In the genomic region with DNA sequence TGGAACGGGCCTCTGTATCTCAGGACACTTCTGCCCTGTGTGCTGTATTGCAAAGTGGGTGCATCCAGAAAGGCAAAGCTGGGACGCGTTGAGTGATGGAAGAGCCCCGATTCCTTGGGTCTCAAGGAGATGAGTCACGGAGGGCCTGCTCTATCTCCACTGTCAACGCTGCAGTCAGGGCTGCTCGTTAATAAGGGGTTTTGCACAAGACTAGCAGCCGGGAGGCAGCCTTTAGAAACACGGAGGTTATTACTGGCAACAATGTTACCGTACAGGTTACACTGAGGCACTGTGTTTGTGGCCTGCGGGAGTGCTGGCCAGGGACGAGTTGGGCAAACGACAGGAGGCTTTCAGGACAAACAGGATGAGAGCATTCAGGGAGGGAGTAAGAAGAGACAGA, we compare ENCODE assay signal across 31 mouse cellular contexts. TPM values are rescaled to one million over a fixed set of nuclear protein-coding genes. Genes with fewer than 3 reads are reported as not detected.
A peak's percentile ranks its signal among the peaks of the same experiment; 100 is the strongest.
DNase-seq lines count a peak whose midpoint lies in the region; ATAC-seq and TF ChIP-seq lines count a peak whose summit lies in the region.
"Had no signal": no experiment of that assay in that cellular context is flagged by ENCODE, and none has a peak within 500 bp of the region (broad histone marks: within the 10 kb centered on the region; RNA-seq: fewer than 3 reads in every experiment).

No protein-coding gene starts in this region.

- peak overlapping the region; percentile 12; the same call in 1 of the 2 replicates for H3K4me2 ChIP-seq in heart, embryonic 13.5 days
- no peak overlapping the region for H3K4me2 ChIP-seq in midbrain, embryonic 11.5 days
- H3K4me2 ChIP-seq in midbrain, postnatal 0 days (ENCODE audit: low read depth, low read length, poor library complexity, severe bottlenecking), result no peak overlapping the region
- H3K4me2 ChIP-seq: forebrain, embryonic 12.5 days; hindbrain, embryonic 15.5 days had no signal

- H3K4me3 ChIP-seq in heart, embryonic 13.5 days, result no peak overlapping the region
- no peak overlapping the region for H3K4me3 ChIP-seq in olfactory bulb, adult 2 months (ENCODE audit: insufficient read depth, low read depth, low read length)
- H3K4me3 ChIP-seq in midbrain, embryonic 11.5 days (ENCODE audit: low read depth, low read length), result no peak overlapping the region
- H3K4me3 ChIP-seq in midbrain, postnatal 0 days (ENCODE audit: low read depth, low read length), result no peak overlapping the region
- H3K4me3 ChIP-seq: embryonic facial prominence, embryonic 10.5 days; erythroblast, embryonic 14.5 days; forebrain, embryonic 12.5 days; heart, adult 2 months; hindbrain, embryonic 15.5 days had no signal

- TF ChIP-seq CTCF in olfactory bulb, adult 2 months (IDR thresholded peaks at IDR 0.05; ENCODE audit: insufficient read depth, low read depth, low read length), result no peak
- TF ChIP-seq CTCF in midbrain, postnatal 0 days (IDR thresholded peaks at IDR 0.05), result no peak

- 35% methylated on average over 13 of the region's 13 CpGs for WGBS in heart, embryonic 13.5 days
- WGBS in olfactory bulb, adult 2 months, result 40% methylated on average over 13 of the region's 13 CpGs
- 85% methylated on average over 13 of the region's 13 CpGs for WGBS in midbrain, embryonic 11.5 days
- 83% methylated on average over 13 of the region's 13 CpGs for WGBS in midbrain, postnatal 0 days

- H3K9me3 ChIP-seq in heart, embryonic 13.5 days, result no peaks in the 10 kb centered on the region
- H3K9me3 ChIP-seq in midbrain, embryonic 11.5 days (ENCODE audit: control insufficient read depth, low read length), result no peaks in the 10 kb centered on the region
- H3K9me3 ChIP-seq in midbrain, postnatal 0 days (ENCODE audit: low read length), result no peaks in the 10 kb centered on the region
- H3K9me3 ChIP-seq: embryonic facial prominence, embryonic 10.5 days; forebrain, embryonic 12.5 days; G1E; hindbrain, embryonic 15.5 days had no signal

- H3K27me3 ChIP-seq in heart, embryonic 13.5 days (replicated peaks), result peaks cover 4% of the 10 kb centered on the region; the same call in 1 of the 2 replicates
- no peaks in the 10 kb centered on the region for H3K27me3 ChIP-seq in midbrain, embryonic 11.5 days (ENCODE audit: control insufficient read depth, insufficient read depth, low read length)
- no peaks in the 10 kb centered on the region for H3K27me3 ChIP-seq in midbrain, postnatal 0 days (ENCODE audit: insufficient read depth, low read length)
- H3K27me3 ChIP-seq: forebrain, embryonic 12.5 days; hindbrain, embryonic 15.5 days; Patski had no signal

- no peaks in the 10 kb centered on the region for H3K36me3 ChIP-seq in heart, embryonic 13.5 days
- H3K36me3 ChIP-seq in midbrain, embryonic 11.5 days (ENCODE audit: control insufficient read depth, insufficient read depth, low read length), result no peaks in the 10 kb centered on the region
- H3K36me3 ChIP-seq in midbrain, postnatal 0 days (ENCODE audit: insufficient read depth, low read length), result no peaks in the 10 kb centered on the region
- H3K36me3 ChIP-seq: embryonic facial prominence, embryonic 10.5 days; forebrain, embryonic 12.5 days; G1E; hindbrain, embryonic 15.5 days had no signal

- ATAC-seq in heart, embryonic 13.5 days (ENCODE audit: extremely low read depth, insufficient number of reproducible peaks, low FRiP score, low TSS enrichment), result no peak
- ATAC-seq in midbrain, embryonic 11.5 days (ENCODE audit: low FRiP score), result no peak
- no peak for ATAC-seq in midbrain, postnatal 0 days (ENCODE audit: low FRiP score)
- ATAC-seq: activated CD4-positive, CD25-positive, alpha-beta regulatory T cell, adult 4 months; CD4-positive, CD25-positive, alpha-beta regulatory T cell, adult 4 months; forebrain, embryonic 16.5 days; intestine, embryonic 16.5 days had no signal

- no peak overlapping the region for H3K27ac ChIP-seq in heart, embryonic 13.5 days (replicated peaks)
- H3K27ac ChIP-seq in olfactory bulb, adult 2 months (ENCODE audit: insufficient read depth, low read depth, low read length), result 0 out of 2 replicates have a peak overlapping the region, but pooled peaks have one; percentile 21
- H3K27ac ChIP-seq in midbrain, embryonic 11.5 days (ENCODE audit: low read depth, low read length), result no peak overlapping the region
- H3K27ac ChIP-seq in midbrain, postnatal 0 days (ENCODE audit: low read depth, low read length), result no peak overlapping the region
- H3K27ac ChIP-seq: embryonic facial prominence, embryonic 10.5 days; forebrain, embryonic 12.5 days; heart, adult 2 months; hindbrain, embryonic 15.5 days had no signal

- TF ChIP-seq POLR2A in olfactory bulb, adult 2 months (IDR thresholded peaks at IDR 0.05; ENCODE audit: insufficient read depth, low read depth, low read length), result no peak

- intact Hi-C loops in heart, postnatal 14 days (cut with DNase I), result no loop called here

- peaks cover 5% of the 10 kb centered on the region; the same call in 1 of the 2 replicates for H3K4me1 ChIP-seq in heart, embryonic 13.5 days
- H3K4me1 ChIP-seq in olfactory bulb, adult 2 months (ENCODE audit: control insufficient read depth, insufficient read depth, low read length), result peaks cover 6% of the 10 kb centered on the region
- H3K4me1 ChIP-seq in midbrain, embryonic 11.5 days (ENCODE audit: control insufficient read depth, insufficient read depth, low read length), result no peaks in the 10 kb centered on the region
- no peaks in the 10 kb centered on the region for H3K4me1 ChIP-seq in midbrain, postnatal 0 days (ENCODE audit: insufficient read depth, low read length)
- H3K4me1 ChIP-seq: embryonic facial prominence, embryonic 10.5 days; hindbrain, embryonic 15.5 days had no signal

- no peak for DNase-seq in heart, postnatal 14 days
- peak; percentile 19 for DNase-seq in brain, adult 2 months (ENCODE audit: low read depth, low spot score)
- DNase-seq in layer of hippocampus, adult 18-20 months (ENCODE audit: low spot score in 2 of 2), result no peak
- DNase-seq in midbrain, embryonic 11.5 days (ENCODE audit: low spot score, missing footprints), result no peak
- no peak for DNase-seq in midbrain, postnatal 0 days (ENCODE audit: low spot score)
- DNase-seq: adrenal gland, postnatal 25 days; B cell, adult 2 months; cerebellum, adult 2 months; cerebellum, postnatal 10 days; gastrocnemius, postnatal 25 days; heart, adult 2 months; heart, postnatal 36 days; kidney, adult 2 months had no signal

- no peak overlapping the region for H3K9ac ChIP-seq in heart, embryonic 13.5 days
- no peak overlapping the region for H3K9ac ChIP-seq in midbrain, embryonic 11.5 days (ENCODE audit: low read length)
- no peak overlapping the region for H3K9ac ChIP-seq in midbrain, postnatal 0 days (replicated peaks; ENCODE audit: low read length, poor library complexity, severe bottlenecking)
- H3K9ac ChIP-seq: forebrain, embryonic 12.5 days; hindbrain, embryonic 15.5 days had no signal

RNA-seq across cellular contexts. Expression of a gene that starts 1.4 kb away (rescaled TPM):
- polyA plus RNA-seq in heart, embryonic 13.5 days (2015; fragmentation: Nextera tagmentation; extraction: Ambion mirVana), result not detected in 2 replicates
- not detected for total RNA-seq in heart, postnatal 14 days (2021)
- not detected in 2 replicates for polyA plus RNA-seq in olfactory bulb, adult 2 months (2012; ENCODE audit: insufficient read depth, insufficient read length, low replicate concordance, missing spikeins)
- under 1 TPM in 1 of 2 experiments, not detected in 1; 0.12 TPM for total RNA-seq in layer of hippocampus, adult 18-20 months (2021)
- polyA plus RNA-seq in midbrain, embryonic 11.5 days (2014; fragmentation: Nextera tagmentation; extraction: Ambion mirVana), result not detected in 2 replicates
- total RNA-seq in midbrain, postnatal 0 days (2014; rRNA removed), result not detected in 2 replicates
- polyA plus RNA-seq in midbrain, postnatal 0 days (2015; fragmentation: Nextera tagmentation; extraction: Ambion mirVana), result 0.06 and 0.07 TPM in 2 replicates
- total RNA-seq: adrenal gland, adult 18-20 months; adrenal gland, postnatal 25 days; gastrocnemius, adult 18-20 months; gastrocnemius, postnatal 25 days; heart, adult 2 months; heart, postnatal 36 days had no signal
- polyA plus RNA-seq: activated CD4-positive, CD25-positive, alpha-beta regulatory T cell, adult 4 months; CD4-positive, CD25-positive, alpha-beta regulatory T cell, adult 4 months; embryonic facial prominence, embryonic 10.5 days; erythroblast, embryonic 14.5 days; forebrain, embryonic 12.5 days; forebrain, embryonic 16.5 days; frontal cortex, adult 2 months; G1E; heart, adult 2 months; heart, embryonic 16.5 days; hindbrain, embryonic 11.5 days; hindbrain, embryonic 15.5 days; intestine, embryonic 16.5 days; kidney, adult 2 months; Patski had no signal

RNA-seq across cellular contexts. Expression of a gene that starts 27.4 kb away (rescaled TPM):
- polyA plus RNA-seq in heart, embryonic 13.5 days (2015; fragmentation: Nextera tagmentation; extraction: Ambion mirVana), result 267 and 281 TPM in 2 replicates
- total RNA-seq in heart, postnatal 14 days (2021), result 100 to 1,000 TPM; 311 to 329 TPM
- polyA plus RNA-seq in olfactory bulb, adult 2 months (2012; ENCODE audit: insufficient read depth, insufficient read length, low replicate concordance, missing spikeins), result not detected in 2 replicates
- 100 to 1,000 TPM; 137 to 140 TPM for total RNA-seq in layer of hippocampus, adult 18-20 months (2021)
- polyA plus RNA-seq in midbrain, embryonic 11.5 days (2014; fragmentation: Nextera tagmentation; extraction: Ambion mirVana), result 229 and 237 TPM in 2 replicates
- total RNA-seq in midbrain, postnatal 0 days (2014; rRNA removed), result 72.4 and 91.7 TPM in 2 replicates
- 275 and 280 TPM in 2 replicates for polyA plus RNA-seq in midbrain, postnatal 0 days (2015; fragmentation: Nextera tagmentation; extraction: Ambion mirVana)

RNA-seq across cellular contexts. Expression of a gene that starts 27.5 kb away (rescaled TPM):
- polyA plus RNA-seq in heart, embryonic 13.5 days (2015; fragmentation: Nextera tagmentation; extraction: Ambion mirVana), result 9.8 and 11.5 TPM in 2 replicates
- 1 to 10 TPM; 5.0 to 5.6 TPM for total RNA-seq in heart, postnatal 14 days (2021)
- polyA plus RNA-seq in olfactory bulb, adult 2 months (2012; ENCODE audit: insufficient read depth, insufficient read length, low replicate concordance, missing spikeins), result not detected in 2 replicates
- 10 to 100 TPM in 1 of 2 experiments, 1 to 10 TPM in 1; 9.2 to 14.0 TPM for total RNA-seq in layer of hippocampus, adult 18-20 months (2021)
- polyA plus RNA-seq in midbrain, embryonic 11.5 days (2014; fragmentation: Nextera tagmentation; extraction: Ambion mirVana), result 27.7 and 27.8 TPM in 2 replicates
- 3.0 and 6.3 TPM in 2 replicates for total RNA-seq in midbrain, postnatal 0 days (2014; rRNA removed)
- 8.6 and 10.6 TPM in 2 replicates for polyA plus RNA-seq in midbrain, postnatal 0 days (2015; fragmentation: Nextera tagmentation; extraction: Ambion mirVana)

RNA-seq across cellular contexts. Expression of a gene that starts 39.9 kb away (rescaled TPM):
- not detected in 2 replicates for polyA plus RNA-seq in heart, embryonic 13.5 days (2015; fragmentation: Nextera tagmentation; extraction: Ambion mirVana)
- not detected for total RNA-seq in heart, postnatal 14 days (2021)
- not detected in 2 replicates for polyA plus RNA-seq in olfactory bulb, adult 2 months (2012; ENCODE audit: insufficient read depth, insufficient read length, low replicate concordance, missing spikeins)
- not detected for total RNA-seq in layer of hippocampus, adult 18-20 months (2021)
- not detected in 2 replicates for polyA plus RNA-seq in midbrain, embryonic 11.5 days (2014; fragmentation: Nextera tagmentation; extraction: Ambion mirVana)
- not detected in 2 replicates for total RNA-seq in midbrain, postnatal 0 days (2014; rRNA removed)
- not detected in 2 replicates for polyA plus RNA-seq in midbrain, postnatal 0 days (2015; fragmentation: Nextera tagmentation; extraction: Ambion mirVana)
- total RNA-seq: adrenal gland, adult 18-20 months; adrenal gland, postnatal 25 days; G1E; gastrocnemius, adult 18-20 months; gastrocnemius, postnatal 25 days; heart, adult 2 months; heart, postnatal 36 days had no signal
- polyA plus RNA-seq: activated CD4-positive, CD25-positive, alpha-beta regulatory T cell, adult 4 months; CD4-positive, CD25-positive, alpha-beta regulatory T cell, adult 4 months; cerebellum, adult 2 months; embryonic facial prominence, embryonic 10.5 days; embryonic facial prominence, embryonic 14.5 days; erythroblast, embryonic 14.5 days; forebrain, embryonic 12.5 days; forebrain, embryonic 16.5 days; frontal cortex, adult 2 months; G1E; heart, adult 2 months; heart, embryonic 16.5 days; hindbrain, embryonic 11.5 days; hindbrain, embryonic 15.5 days; intestine, embryonic 16.5 days; kidney, adult 2 months; Patski had no signal

RNA-seq across cellular contexts. Expression of a gene that starts 46.1 kb away (rescaled TPM):
- 7.1 and 8.2 TPM in 2 replicates for polyA plus RNA-seq in heart, embryonic 13.5 days (2015; fragmentation: Nextera tagmentation; extraction: Ambion mirVana)
- total RNA-seq in heart, postnatal 14 days (2021), result 10 to 100 TPM in 1 of 2 experiments, 1 to 10 TPM in 1; 8.9 to 11.4 TPM
- polyA plus RNA-seq in olfactory bulb, adult 2 months (2012; ENCODE audit: insufficient read depth, insufficient read length, low replicate concordance, missing spikeins), result not detected in 2 replicates
- 1 to 10 TPM; 6.7 to 8.6 TPM for total RNA-seq in layer of hippocampus, adult 18-20 months (2021)
- polyA plus RNA-seq in midbrain, embryonic 11.5 days (2014; fragmentation: Nextera tagmentation; extraction: Ambion mirVana), result 8.9 and 9.3 TPM in 2 replicates
- 5.7 and 11.6 TPM in 2 replicates for total RNA-seq in midbrain, postnatal 0 days (2014; rRNA removed)
- 6.8 and 7.3 TPM in 2 replicates for polyA plus RNA-seq in midbrain, postnatal 0 days (2015; fragmentation: Nextera tagmentation; extraction: Ambion mirVana)
- polyA plus RNA-seq: erythroblast, embryonic 14.5 days had no signal

Comparison
In these comparisons a context has a peak if more than half of its experiments do, and no peak if none do; other contexts are left out.
1. RNA of a gene that starts 27.4 kb away (polyA plus RNA-seq): 275 to 280 TPM in midbrain, postnatal 0 days, 267 to 281 TPM in heart, embryonic 13.5 days and 229 to 237 TPM in midbrain, embryonic 11.5 days; not detected in olfactory bulb, adult 2 months; every median in the first group is over 100 times any median in the second.